Mouse (Mus musculus) heart, adult 2 months (tissue): ENCODE results near the gene Arpc2.

Experiments
- EP300 ChIP-seq: fragments of 200-500 bp; IDR thresholded peaks from 2 replicates; pipeline ENCODE4 v1.6.1; 2011; ENCODE audit warnings: low read depth, low read length, control low read depth; ENCODE audit not compliant: insufficient read depth
- POLR2A ChIP-seq: fragments of 200-500 bp; IDR thresholded peaks from 2 replicates; pipeline ENCODE4 v1.6.1; 2011; ENCODE audit warnings: mild to moderate bottlenecking, low read depth, low read length, control low read depth; ENCODE audit not compliant: insufficient read depth

DNA sequence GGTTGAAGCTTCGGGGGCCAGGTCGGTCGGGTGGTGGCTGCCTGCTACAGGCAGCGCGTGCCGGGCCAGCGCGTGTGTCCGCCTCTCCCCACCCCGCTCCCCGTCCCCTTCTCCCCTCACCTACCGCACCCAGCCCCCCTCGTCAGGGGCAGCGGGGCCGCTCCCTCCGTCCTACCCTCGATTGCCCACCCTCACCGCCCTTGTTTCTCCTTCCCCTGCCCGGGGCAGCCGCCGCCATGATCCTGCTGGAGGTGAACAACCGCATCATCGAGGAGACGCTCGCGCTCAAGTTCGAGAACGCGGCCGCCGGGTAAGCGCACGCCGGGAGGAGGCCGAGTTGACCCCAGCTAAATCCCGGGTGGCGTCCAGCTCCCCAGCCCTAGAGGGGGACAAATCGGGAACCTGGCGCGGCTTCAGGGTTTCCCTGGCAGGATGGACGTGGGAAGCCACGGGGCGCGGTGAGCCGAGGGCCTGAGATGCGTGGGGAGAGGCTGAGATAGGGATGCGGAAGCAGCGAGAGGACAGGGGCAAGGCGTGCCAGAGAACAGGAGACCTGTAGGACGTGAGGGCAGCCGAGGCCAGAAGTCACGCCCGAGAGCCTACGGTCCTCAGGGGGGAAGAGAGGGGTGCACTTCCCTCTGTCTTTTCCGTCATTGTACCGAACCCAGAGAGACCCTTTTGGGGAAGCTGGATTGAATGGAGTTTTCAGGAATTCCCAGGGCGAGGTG, 870 bp downstream of the Arpc2 start:
- TF ChIP-seq POLR2A (0 out of 2 replicates have a peak, but pooled peaks have one; percentile 26), EP300 (no peak)
